Mouse (Mus musculus) olfactory bulb, adult 2 months (tissue): ENCODE results near the gene Fdx1l. TPM values are rescaled to one million over a fixed set of nuclear protein-coding genes. Genes with fewer than 3 reads are reported as not detected.

Source experiments
- H3K27ac ChIP-seq: fragments of 200-500 bp; 2 replicates; pipeline ENCODE4 v1.5.1; 2012; ENCODE audit warnings: low read depth, low read length; ENCODE audit not compliant: insufficient read depth
- H3K4me1 ChIP-seq: fragments of 200-500 bp; 2 replicates; pipeline ENCODE4 v1.6.1; 2012; ENCODE audit warnings: low read length; ENCODE audit not compliant: control insufficient read depth, insufficient read depth
- H3K4me3 ChIP-seq: fragments of 200-500 bp; 2 replicates; pipeline ENCODE4 v1.5.1; 2012; ENCODE audit warnings: mild to moderate bottlenecking, low read depth, low read length, moderate library complexity; ENCODE audit not compliant: insufficient read depth
- CTCF ChIP-seq: fragments of 200-500 bp; IDR thresholded peaks from 2 replicates; pipeline ENCODE4 v1.5.1; 2012; ENCODE audit warnings: low read depth, mild to moderate bottlenecking, low read length, moderate library complexity; ENCODE audit not compliant: insufficient read depth
- POLR2A ChIP-seq: fragments of 200-500 bp; IDR thresholded peaks from 2 replicates; pipeline ENCODE4 v1.6.1; 2012; ENCODE audit warnings: mild to moderate bottlenecking, low read depth, low read length, moderate library complexity; ENCODE audit not compliant: insufficient read depth
- WGBS: fragments of 180-500 bp; shearing (Covaris S2); methylation state at CpG from one replicate; pipeline ENCODE4 v1.1.7; 2018; 5-methylcytosine and 5-hydroxymethylcytosine counted together
- polyA plus RNA-seq: library from polyadenylated mRNA; stranded (reverse); fragments of >200 nt; gene quantifications from 2 replicates; pipeline ENCODE4 v1.2.4, GENCODE M21; 2012; ENCODE audit warnings: low replicate concordance; ENCODE audit not compliant: missing spikeins, insufficient read depth, insufficient read length

Fdx1l gene
- polyA plus RNA-seq, 1 experiment = not detected

DNA sequence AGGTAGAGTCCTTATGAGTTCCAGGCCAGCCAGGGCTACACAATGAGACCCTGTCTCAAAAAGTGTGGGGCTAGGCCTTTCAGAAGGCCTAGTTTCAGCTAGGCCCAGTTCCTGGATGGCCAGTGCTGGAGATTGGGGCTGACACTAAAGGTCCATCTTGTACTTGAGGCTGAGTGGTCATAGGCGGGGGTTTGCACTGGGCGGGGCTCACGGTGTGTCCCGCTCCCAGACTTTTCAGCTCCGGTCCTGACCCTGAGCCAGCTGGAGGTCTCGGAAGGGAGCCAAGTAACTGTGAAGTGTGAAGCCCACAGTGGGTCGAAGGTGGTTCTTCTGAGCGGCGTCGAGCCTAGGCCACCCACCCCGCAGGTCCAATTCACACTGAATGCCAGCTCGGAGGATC, 46.6 kb downstream of the Fdx1l start:
- 91% methylated on average over 12 of the region's 12 CpGs for WGBS
- Histone ChIP-seq H3K4me3 (no peak overlapping the region), H3K27ac (no peak overlapping the region), H3K4me1 (peaks cover 29% of the 10 kb centered on the region)
- TF ChIP-seq POLR2A = no peak
- no peak for TF ChIP-seq CTCF

- Histone ChIP-seq H3K4me1 (peaks cover 23% of the 10 kb centered on the region), H3K27ac (no peak overlapping the region), H3K4me3 (no peak overlapping the region)
- TF ChIP-seq POLR2A = no peak
- TF ChIP-seq CTCF = no peak
- 84% methylated on average over 19 of the region's 19 CpGs for WGBS
These were observed 48.1 kb downstream of the Fdx1l start for GRCm38 (mm10) chr9:21025258-21025810.

DNA sequence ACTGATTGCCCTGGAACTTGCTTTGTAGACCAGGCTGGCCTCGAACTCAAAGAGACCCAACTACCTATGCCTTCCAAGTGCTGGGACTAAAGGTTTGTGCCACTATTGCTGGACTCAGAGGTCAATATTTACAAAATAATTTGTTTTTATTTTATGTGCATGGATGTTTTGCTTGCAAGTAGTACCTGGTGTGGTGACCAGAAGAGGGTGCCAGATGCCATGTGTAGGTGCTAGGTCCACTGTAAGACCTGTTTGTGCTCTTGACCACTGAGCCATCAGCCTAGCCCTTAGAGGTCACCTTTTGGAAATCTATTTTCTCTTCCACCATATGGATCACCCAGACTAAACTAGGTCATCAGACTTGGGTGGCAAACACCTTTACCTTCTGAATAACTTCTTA, 50.7 kb downstream of the Fdx1l start:
- no peak overlapping the region for H3K27ac ChIP-seq
- H3K4me3 ChIP-seq = no peak overlapping the region
- 73% methylated on average over 1 of the region's 1 CpGs for WGBS
- TF ChIP-seq CTCF = no peak
- TF ChIP-seq POLR2A = no peak
- H3K4me1 ChIP-seq = peaks cover 8% of the 10 kb centered on the region; the same call in 1 of the 2 replicates

DNA sequence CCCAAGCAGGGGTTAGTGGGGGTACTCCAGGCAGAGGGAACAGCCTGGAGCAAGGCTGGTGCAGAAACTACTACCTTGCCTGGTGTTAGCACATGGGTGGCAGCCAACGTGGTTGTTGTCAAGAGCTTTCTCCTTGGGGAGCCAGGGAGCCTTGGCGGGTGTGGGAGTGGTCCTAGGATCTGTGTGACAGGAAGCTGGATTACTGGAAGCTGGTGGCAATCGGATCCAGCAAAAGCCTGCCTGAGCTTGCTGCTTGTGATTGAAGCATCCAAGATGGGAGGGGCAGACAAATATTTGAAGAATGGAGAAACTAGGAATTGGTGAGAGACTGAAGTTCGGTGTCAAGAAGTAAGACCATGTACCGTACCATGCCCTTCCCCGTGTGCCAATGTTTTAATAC, 51.1 kb downstream of the Fdx1l start:
- Histone ChIP-seq H3K27ac (no peak overlapping the region), H3K4me1 (peaks cover 5% of the 10 kb centered on the region; the same call in 1 of the 2 replicates), H3K4me3 (no peak overlapping the region)
- WGBS = 65% methylated on average over 6 of the region's 6 CpGs
- TF ChIP-seq POLR2A = no peak
- no peak for TF ChIP-seq CTCF

DNA sequence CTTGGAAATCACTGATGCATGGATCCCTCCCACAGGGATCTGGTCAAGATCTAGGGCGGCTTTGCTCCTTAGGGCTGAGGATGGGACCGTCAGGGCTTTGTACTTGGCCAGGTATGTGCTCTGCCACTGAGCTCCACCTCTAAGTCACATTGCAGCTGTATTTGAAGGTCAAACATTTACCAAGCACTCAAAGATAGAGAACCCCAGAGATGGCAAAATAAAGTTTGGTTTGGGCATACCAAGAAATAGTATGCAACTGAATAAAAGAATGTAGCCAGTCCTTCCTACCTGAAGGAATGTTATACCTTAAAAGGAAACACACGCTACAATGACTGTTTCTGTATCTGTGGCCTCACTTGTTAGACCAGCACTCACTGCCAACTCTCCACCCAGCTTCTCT, 52.1 kb downstream of the Fdx1l start:
- H3K4me3 ChIP-seq = no peak overlapping the region
- WGBS = 87% methylated on average over 3 of the region's 3 CpGs
- no peak overlapping the region for H3K27ac ChIP-seq
- no peaks in the 10 kb centered on the region for H3K4me1 ChIP-seq
- TF ChIP-seq CTCF = no peak
- TF ChIP-seq POLR2A = no peak

DNA sequence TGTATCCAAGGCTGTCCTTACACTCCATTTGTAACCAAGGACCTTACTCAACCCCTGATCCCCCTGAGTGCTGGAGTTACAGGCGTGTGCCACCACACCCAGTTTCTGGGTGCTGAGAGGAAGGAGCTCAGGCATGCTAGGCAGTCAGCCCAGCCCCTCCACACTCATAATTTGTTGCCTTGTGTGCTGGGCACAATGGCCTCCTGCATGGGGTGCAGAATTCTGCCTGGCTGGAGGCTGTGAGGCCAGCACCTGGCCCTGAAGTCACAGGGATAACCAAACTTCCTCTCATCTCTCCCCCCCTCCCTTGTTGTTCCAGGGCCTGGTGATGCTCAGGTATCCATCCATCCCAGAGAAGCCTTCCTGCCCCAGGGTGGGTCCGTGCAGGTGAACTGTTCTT, 54.8 kb downstream of the Fdx1l start:
- H3K4me3 ChIP-seq = no peak overlapping the region
- WGBS = 76% methylated on average over 2 of the region's 2 CpGs
- no peak overlapping the region for H3K27ac ChIP-seq
- H3K4me1 ChIP-seq = peaks cover 14% of the 10 kb centered on the region
- no peak for TF ChIP-seq CTCF
- TF ChIP-seq POLR2A = no peak

Other genes starting within 250 kb of the Fdx1l start
- 183 TPM in 1 of 2 replicates, not detected in the other for gene A230050P20Rik, start 205.0 kb downstream of the Fdx1l start, polyA plus RNA-seq
- not detected in 2 replicates for gene Angptl6, start 193.9 kb downstream of the Fdx1l start, polyA plus RNA-seq
- gene Ppan, start 185.4 kb downstream of the Fdx1l start, polyA plus RNA-seq = not detected in 2 replicates
- not detected in 2 replicates for gene Eif3g, start 175.0 kb downstream of the Fdx1l start, polyA plus RNA-seq
- gene Dnmt1, start 113.7 kb downstream of the Fdx1l start, polyA plus RNA-seq = 56.5 TPM in 1 of 2 replicates, not detected in the other
- not detected in 2 replicates for gene S1pr2, start 96.8 kb downstream of the Fdx1l start, polyA plus RNA-seq
- not detected in 2 replicates for gene Mrpl4, start 70.9 kb downstream of the Fdx1l start, polyA plus RNA-seq
- not detected in 2 replicates for gene Icam1, start 57.6 kb downstream of the Fdx1l start, polyA plus RNA-seq
- gene Icam4, start 44.2 kb downstream of the Fdx1l start, polyA plus RNA-seq = not detected in 2 replicates
- not detected in 2 replicates for gene Icam5, start 41.5 kb downstream of the Fdx1l start, polyA plus RNA-seq
- not detected in 2 replicates for gene Zglp1, start 6.5 kb downstream of the Fdx1l start, polyA plus RNA-seq
- gene Gm49373, start 518 bp downstream of the Fdx1l start, polyA plus RNA-seq = not detected in 2 replicates
- gene Gm38431, start 18.4 kb upstream of the Fdx1l start, polyA plus RNA-seq = not detected in 2 replicates
- gene Raver1, start 18.4 kb upstream of the Fdx1l start, polyA plus RNA-seq = not detected in 2 replicates
- gene Tyk2, start 57.6 kb upstream of the Fdx1l start, polyA plus RNA-seq = not detected in 2 replicates
- 282 TPM in 1 of 2 replicates, not detected in the other for gene Cdc37, start 76.4 kb upstream of the Fdx1l start, polyA plus RNA-seq
- not detected in 2 replicates for gene Pde4a, start 92.1 kb upstream of the Fdx1l start, polyA plus RNA-seq
- gene Keap1, start 165.7 kb upstream of the Fdx1l start, polyA plus RNA-seq = not detected in 2 replicates
- gene S1pr5, start 174.8 kb upstream of the Fdx1l start, polyA plus RNA-seq = not detected in 2 replicates
- gene Atg4d, start 191.7 kb upstream of the Fdx1l start, polyA plus RNA-seq = not detected in 2 replicates
- not detected in 2 replicates for gene Kri1, start 214.4 kb upstream of the Fdx1l start, polyA plus RNA-seq
- gene Cdkn2d, start 217.8 kb upstream of the Fdx1l start, polyA plus RNA-seq = not detected in 2 replicates
- not detected in 2 replicates for gene Ap1m2, start 238.7 kb upstream of the Fdx1l start, polyA plus RNA-seq
- gene Slc44a2, start 247.1 kb upstream of the Fdx1l start, polyA plus RNA-seq = 356 TPM in 1 of 2 replicates, not detected in the other